Mouse (Mus musculus) hindbrain, embryonic 12.5 days (tissue): ENCODE measurements around the gene C2cd3. TPM values are rescaled to one million over a fixed set of nuclear protein-coding genes. Genes with fewer than 3 reads are reported as not detected.
A peak's percentile ranks its signal among the peaks of the same experiment; 100 is the strongest.

ENCODE experiments used
- ATAC-seq: fragments of 200-750 bp; cut with Nextera tagmentation; 2 replicates; pipeline ENCODE4 v1.8.0; 2017; ENCODE audit warnings: moderate TSS enrichment; ENCODE audit not compliant: low FRiP score
- H3K27ac ChIP-seq: fragments of 300-500 bp; sonication (generic); 2 replicates; pipeline ENCODE4 v1.5.1; 2016; ENCODE audit warnings: mild to moderate bottlenecking
- H3K27me3 ChIP-seq: fragments of 300-500 bp; sonication (generic); 2 replicates; pipeline ENCODE4 v1.6.1; 2016; ENCODE audit warnings: mild to moderate bottlenecking
- H3K36me3 ChIP-seq: fragments of 300-500 bp; sonication (generic); 2 replicates; pipeline ENCODE4 v1.6.1; 2016; ENCODE audit warnings: mild to moderate bottlenecking
- H3K4me1 ChIP-seq: fragments of 300-500 bp; sonication (generic); 2 replicates; pipeline ENCODE4 v1.6.1; 2016
- H3K4me2 ChIP-seq: fragments of 300-500 bp; sonication (generic); replicated peaks from 2 replicates; pipeline ENCODE4 v1.6.1; 2016; ENCODE audit warnings: mild to moderate bottlenecking
- H3K4me3 ChIP-seq: fragments of 300-500 bp; sonication (generic); 2 replicates; pipeline ENCODE4 v1.5.1; 2016; ENCODE audit warnings: mild to moderate bottlenecking
- H3K9ac ChIP-seq: fragments of 300-500 bp; sonication (generic); 2 replicates; pipeline ENCODE4 v1.6.1; 2016; ENCODE audit warnings: mild to moderate bottlenecking, moderate library complexity
- H3K9me3 ChIP-seq: fragments of 300-500 bp; sonication (generic); replicated peaks from 2 replicates; pipeline ENCODE4 v1.6.1; 2016; ENCODE audit warnings: mild to moderate bottlenecking
- WGBS: fragments of 180-500 bp; shearing (Covaris S2); methylation state at CpG from one replicate; pipeline ENCODE4 v1.1.7; 2016; 5-methylcytosine and 5-hydroxymethylcytosine counted together
- polyA plus RNA-seq: library from polyadenylated mRNA; unstranded; fragments of >200 nt; fragmentation: Nextera tagmentation; extraction: Ambion mirVana; gene quantifications from 2 replicates; pipeline ENCODE4 v1.2.1, GENCODE M21; 2016

Gene C2cd3
- polyA plus RNA-seq, 1 experiment from 2014 or later = 37.4 TPM

GRCm38 (mm10) chr7:100503076-100503475 lies 131.0 kb downstream of the C2cd3 start:
- WGBS = 89% methylated on average over 5 of the region's 5 CpGs
- Histone ChIP-seq H3K4me3 (no peak overlapping the region), H3K4me1 (no peaks in the 10 kb centered on the region), H3K9me3 (no peaks in the 10 kb centered on the region), H3K36me3 (peaks cover 6% of the 10 kb centered on the region; the same call in 1 of the 2 replicates), H3K9ac (no peak overlapping the region), H3K27ac (no peak overlapping the region), H3K4me2 (no peak overlapping the region), H3K27me3 (no peaks in the 10 kb centered on the region)
- ATAC-seq = no peak

- Histone ChIP-seq H3K27ac (no peak overlapping the region), H3K4me1 (no peaks in the 10 kb centered on the region), H3K4me2 (no peak overlapping the region), H3K9ac (no peak overlapping the region), H3K36me3 (no peaks in the 10 kb centered on the region), H3K4me3 (no peak overlapping the region), H3K9me3 (no peaks in the 10 kb centered on the region), H3K27me3 (no peaks in the 10 kb centered on the region)
- 84% methylated on average over 13 of the region's 13 CpGs for WGBS
- ATAC-seq = no peak
These were observed 132.9 kb downstream of the C2cd3 start for GRCm38 (mm10) chr7:100504740-100505487.

- Histone ChIP-seq H3K4me1 (no peaks in the 10 kb centered on the region), H3K4me3 (no peak overlapping the region), H3K4me2 (no peak overlapping the region), H3K27me3 (no peaks in the 10 kb centered on the region), H3K9ac (no peak overlapping the region), H3K27ac (no peak overlapping the region), H3K9me3 (no peaks in the 10 kb centered on the region), H3K36me3 (no peaks in the 10 kb centered on the region)
- WGBS = 78% methylated on average over 4 of the region's 4 CpGs
- ATAC-seq = no peak
These were observed 134.5 kb downstream of the C2cd3 start for GRCm38 (mm10) chr7:100506494-100506893.

DNA sequence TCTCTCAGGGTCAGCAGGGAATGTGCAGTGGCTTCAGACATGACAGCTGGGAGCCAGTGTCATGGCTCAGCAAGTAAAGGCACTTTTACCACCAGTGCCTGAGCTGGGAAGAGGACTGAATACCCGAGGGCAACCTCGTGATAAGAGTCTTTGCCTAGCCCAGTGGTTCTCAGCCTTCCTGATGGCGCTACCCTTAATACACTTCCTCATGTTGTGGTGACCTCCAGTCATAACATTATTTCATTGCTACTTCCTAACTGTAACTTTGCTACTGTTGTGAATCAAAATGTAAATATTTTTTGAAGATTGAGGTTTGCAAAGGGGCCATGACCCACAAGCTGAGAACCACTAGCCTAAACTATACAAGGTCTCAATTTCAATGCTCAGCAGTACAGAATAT lies 136.6 kb downstream of the C2cd3 start:
- Histone ChIP-seq H3K36me3 (no peaks in the 10 kb centered on the region), H3K9ac (no peak overlapping the region), H3K4me3 (no peak overlapping the region), H3K27ac (no peak overlapping the region), H3K9me3 (no peaks in the 10 kb centered on the region), H3K4me2 (no peak overlapping the region), H3K27me3 (no peaks in the 10 kb centered on the region), H3K4me1 (no peaks in the 10 kb centered on the region)
- 77% methylated on average over 3 of the region's 3 CpGs for WGBS
- no peak for ATAC-seq

DNA sequence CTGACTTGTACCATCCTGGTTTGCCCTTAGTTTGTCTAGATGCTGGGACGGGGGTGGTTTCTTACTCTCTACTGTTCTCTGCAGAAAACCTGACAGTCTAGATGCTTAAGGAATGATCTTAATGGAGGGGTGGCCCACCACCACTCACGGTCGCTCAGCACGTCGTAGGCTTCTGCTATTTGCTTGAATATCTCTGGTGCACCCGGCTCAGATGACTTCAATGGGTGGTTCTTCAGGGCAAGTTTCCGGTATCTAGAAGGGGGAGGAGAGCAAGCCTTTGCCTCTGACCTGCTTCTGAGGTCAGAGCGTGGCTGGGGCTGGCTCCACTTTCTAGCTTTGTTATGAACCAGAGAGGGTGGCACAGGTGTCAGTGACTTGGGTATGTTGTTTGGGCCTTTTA lies 139.6 kb downstream of the C2cd3 start:
- Histone ChIP-seq H3K9me3 (no peaks in the 10 kb centered on the region), H3K27ac (no peak overlapping the region), H3K36me3 (no peaks in the 10 kb centered on the region), H3K4me2 (no peak overlapping the region), H3K4me1 (no peaks in the 10 kb centered on the region), H3K27me3 (no peaks in the 10 kb centered on the region), H3K4me3 (no peak overlapping the region), H3K9ac (no peak overlapping the region)
- 84% methylated on average over 8 of the region's 8 CpGs for WGBS
- ATAC-seq = no peak

- Histone ChIP-seq H3K9me3 (no peaks in the 10 kb centered on the region), H3K4me1 (0 out of 2 replicates have a peak, but pooled peaks cover 2% of the 10 kb centered on the region), H3K4me3 (no peak within 1 kb of the TSS), H3K4me2 (peak within 1 kb of the TSS; percentile 17), H3K27me3 (no peaks in the 10 kb centered on the region), H3K9ac (no peak within 1 kb of the TSS), H3K27ac (no peak within 1 kb of the TSS), H3K36me3 (no peaks in the 10 kb centered on the region)
- 57% methylated on average over 11 of the region's 11 CpGs for WGBS
- ATAC-seq = no peak
These were observed 142.5 kb downstream of the C2cd3 start, which contains the start of gene Dnajb13 for GRCm38 (mm10) chr7:100514573-100514972. Gene Dnajb13 (minus strand): TSS chr7:100514960.

Other genes with a start within 250 kb of the C2cd3 start
- gene Lipt2, start 213.0 kb upstream of the C2cd3 start, polyA plus RNA-seq = 15.5 and 17.9 TPM in 2 replicates
- 3.2 and 4.7 TPM in 2 replicates for gene Kcne3, start 195.7 kb upstream of the C2cd3 start, polyA plus RNA-seq
- 11.2 and 13.0 TPM in 2 replicates for gene Pgm2l1, start 144.8 kb upstream of the C2cd3 start, polyA plus RNA-seq
- gene P4ha3, start 86.7 kb upstream of the C2cd3 start, polyA plus RNA-seq = 12.6 and 13.2 TPM in 2 replicates
- 102 and 111 TPM in 2 replicates for gene Ppme1, start 74 bp downstream of the C2cd3 start, polyA plus RNA-seq
- not detected in 2 replicates for gene Ucp3, start 100.8 kb downstream of the C2cd3 start, polyA plus RNA-seq
- 123 and 130 TPM in 2 replicates for gene Ucp2, start 121.1 kb downstream of the C2cd3 start, polyA plus RNA-seq
- 5.0 and 8.2 TPM in 2 replicates for gene Dnajb13, start 142.7 kb downstream of the C2cd3 start, polyA plus RNA-seq
- 13.4 and 15.6 TPM in 2 replicates for gene Coa4, start 164.8 kb downstream of the C2cd3 start, polyA plus RNA-seq
- 194 and 218 TPM in 2 replicates for gene Rab6a, start 235.2 kb downstream of the C2cd3 start, polyA plus RNA-seq
- 62.3 and 64.6 TPM in 2 replicates for gene Mrpl48, start 236.1 kb downstream of the C2cd3 start, polyA plus RNA-seq